Comparison of ENCODE assay signal across 12 mouse cellular contexts in the genomic region with DNA sequence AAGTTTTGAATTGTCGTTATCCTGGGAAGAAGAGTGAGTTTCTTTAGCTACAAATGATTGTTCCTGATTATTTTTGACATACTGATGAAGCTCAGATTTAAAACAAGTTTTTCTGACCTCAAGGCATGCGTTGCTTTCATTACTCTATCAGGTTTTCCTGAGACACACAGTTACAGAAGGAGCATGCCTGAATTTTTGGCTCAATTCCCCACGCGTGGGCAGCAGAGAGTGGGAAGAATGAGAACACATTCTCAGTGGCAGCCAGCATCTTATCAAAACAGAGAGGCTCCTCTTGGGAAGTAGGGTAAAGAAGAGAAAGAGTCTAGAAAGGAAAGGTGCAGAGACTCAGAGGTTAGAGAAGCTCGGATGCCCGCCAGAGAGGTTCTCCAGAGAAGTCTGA. TPM values are rescaled to one million over a fixed set of nuclear protein-coding genes. Genes with fewer than 3 reads are reported as not detected.
DNase-seq lines count a peak whose midpoint lies in the region.
"Had no signal": no experiment of that assay in that cellular context is flagged by ENCODE, and none has a peak within 500 bp of the region (broad histone marks: within the 10 kb centered on the region; RNA-seq: fewer than 3 reads in every experiment).

No protein-coding gene starts in this region.

- peak; percentile 59 for DNase-seq in heart, postnatal 4 days
- DNase-seq in heart, adult 9 months (ENCODE audit: low spot score in 2 of 2) = no peak
- peak; percentile 29 for DNase-seq in cerebellum, adult 8-10 months
- DNase-seq in layer of hippocampus, adult 8-10 months (ENCODE audit: low spot score in 2 of 2) = peak; percentile 59 to 64
- peak; percentile 87 to 93 for DNase-seq in right cerebral cortex, adult 2 months (ENCODE audit: low spot score in 2 of 2)
- no peak for DNase-seq in urinary bladder, postnatal 10 days (ENCODE audit: low spot score)
- no peak for DNase-seq in retina, postnatal 1 day
- no peak for DNase-seq in gastrocnemius, adult 8-10 months (ENCODE audit: low spot score in 2 of 2)
- DNase-seq: gastrocnemius, postnatal 36 days; liver had no signal

RNA-seq across cellular contexts. Expression of a gene that starts 19.3 kb away (rescaled TPM):
- total RNA-seq in heart, postnatal 4 days (2021) = 1 to 10 TPM; 1.7 to 2.4 TPM
- total RNA-seq in layer of hippocampus, adult 8-10 months (2022) = 100 to 1,000 TPM in 2 of 4 experiments, 10 to 100 TPM in 2; 41.7 to 102 (median 71.7) TPM
- 1 to 10 TPM in 1 of 4 experiments, under 1 TPM in 2, not detected in 1; 0.15 to 1.1 (median 0.40) TPM for total RNA-seq in gastrocnemius, adult 8-10 months (2022)

RNA-seq across cellular contexts. Expression of a gene that starts 32.7 kb away (rescaled TPM):
- total RNA-seq in heart, postnatal 4 days (2021) = under 1 TPM; 0.29 to 0.57 TPM
- total RNA-seq in layer of hippocampus, adult 8-10 months (2022) = 10 to 100 TPM in 2 of 4 experiments, 1 to 10 TPM in 2; 7.7 to 23.9 (median 15.7) TPM
- under 1 TPM in 2 of 4 experiments, not detected in 2; 0.11 to 0.22 TPM for total RNA-seq in gastrocnemius, adult 8-10 months (2022)

RNA-seq across cellular contexts. Expression of a gene that starts 48.5 kb away (rescaled TPM):
- not detected for total RNA-seq in heart, postnatal 4 days (2021)
- not detected for total RNA-seq in layer of hippocampus, adult 8-10 months (2022)
- total RNA-seq in gastrocnemius, adult 8-10 months (2022) = not detected
- total RNA-seq: CH12.LX; gastrocnemius, postnatal 36 days; neutrophil, adult 5-6 weeks had no signal

Comparison
In these comparisons a context has a peak if more than half of its experiments do, and no peak if none do; other contexts are left out.
1. DNase-seq: peak in heart, postnatal 4 days (single experiment), cerebellum, adult 8-10 months (single experiment), layer of hippocampus, adult 8-10 months (2 of 2) and right cerebral cortex, adult 2 months (2 of 2); none in heart, adult 9 months (0 of 2), urinary bladder, postnatal 10 days (single experiment), retina, postnatal 1 day (single experiment) and gastrocnemius, adult 8-10 months (0 of 2).
2. RNA of a gene that starts 19.3 kb away (total RNA-seq): 41.7 to 102 TPM in layer of hippocampus, adult 8-10 months; 1.7 to 2.4 TPM in heart, postnatal 4 days and 0.15 to 1.1 TPM in gastrocnemius, adult 8-10 months; every median in the first group is over 10 times any median in the second.
3. RNA of a gene that starts 32.7 kb away (total RNA-seq): 7.7 to 23.9 TPM in layer of hippocampus, adult 8-10 months; 0.29 to 0.57 TPM in heart, postnatal 4 days and 0.11 to 0.22 TPM in gastrocnemius, adult 8-10 months; every median in the first group is over 4 times any median in the second.